Mouse (Mus musculus) myocyte (in vitro differentiated cells): ENCODE data around the gene Usp29. TPM values are rescaled to one million over a fixed set of nuclear protein-coding genes. Genes with fewer than 3 reads are reported as not detected.
"Not testable (repeated sequence)": the region's sequence is repeated elsewhere in the genome, so short reads cannot be mapped to it uniquely, and the experiment has no call there.

ENCODE experiments used
- H3K27me3 ChIP-seq: one replicate; pipeline ENCODE4 v1.6.1; 2011; ENCODE audit not compliant: control insufficient read depth, insufficient read depth, insufficient read length
- H3K36me3 ChIP-seq: one replicate; pipeline ENCODE4 v1.6.1; 2011; ENCODE audit not compliant: control insufficient read depth, insufficient read depth
- H3K4me2 ChIP-seq: one replicate; pipeline ENCODE4 v1.6.1; 2011; ENCODE audit warnings: low read depth, control low read depth
- H3K4me3 ChIP-seq: one replicate; pipeline ENCODE4 v1.5.1; 2011; ENCODE audit warnings: mild to moderate bottlenecking, control low read depth, moderate library complexity
- H3K79me2 ChIP-seq: one replicate; pipeline ENCODE4 v1.6.1; 2011; ENCODE audit not compliant: control insufficient read depth, insufficient read depth
- H3ac ChIP-seq: one replicate; pipeline ENCODE4 v1.6.1; 2011; ENCODE audit not compliant: control insufficient read depth, insufficient read length
- CEBPB ChIP-seq: IDR thresholded peaks from 2 replicates; pipeline ENCODE4 v1.6.1; 2011; ENCODE audit warnings: mild to moderate bottlenecking, moderate library complexity; ENCODE audit not compliant: poor library complexity, insufficient read depth, severe bottlenecking
- E2F4 ChIP-seq: IDR thresholded peaks from one replicate; pipeline ENCODE4 v1.6.1; 2011; ENCODE audit warnings: mild to moderate bottlenecking, control low read depth, moderate library complexity; ENCODE audit not compliant: insufficient read depth
- MAX ChIP-seq: IDR thresholded peaks from one replicate; pipeline ENCODE4 v1.6.1; 2011; ENCODE audit warnings: low read depth, mild to moderate bottlenecking, control low read depth
- MYOD1 ChIP-seq, 3 experiments: IDR thresholded peaks; one replicate each; pipeline ENCODE4 v1.6.1; 2011; ENCODE audit warnings: control low read depth in 2 of 3, low read depth in 2 of 3, mild to moderate bottlenecking in 2 of 3, moderate library complexity in 1 of 3; ENCODE audit not compliant: insufficient read length in 2 of 3, control insufficient read depth in 1 of 3
- MYOG ChIP-seq, 3 experiments: IDR thresholded peaks; one replicate each; pipeline ENCODE4 v1.6.1; 2011; ENCODE audit warnings: control low read depth in 2 of 3, low read depth in 2 of 3, mild to moderate bottlenecking in 2 of 3; ENCODE audit not compliant: insufficient read length in 2 of 3, control insufficient read depth in 1 of 3, insufficient read depth in 1 of 3
- POLR2A ChIP-seq: IDR thresholded peaks from one replicate; pipeline ENCODE4 v1.6.1; 2011; ENCODE audit warnings: low read depth, mild to moderate bottlenecking, control low read depth, moderate library complexity; ENCODE audit not compliant: insufficient read length
- POLR2AphosphoS2 ChIP-seq: IDR thresholded peaks from one replicate; pipeline ENCODE4 v1.6.1; 2011; ENCODE audit warnings: low read depth, control low read depth; ENCODE audit not compliant: insufficient read length
- REST ChIP-seq: IDR thresholded peaks from one replicate; pipeline ENCODE4 v1.6.1; 2011; ENCODE audit warnings: mild to moderate bottlenecking, control low read depth, moderate library complexity; ENCODE audit not compliant: insufficient read depth, insufficient read length
- TCF12 ChIP-seq: IDR thresholded peaks from one replicate; pipeline ENCODE4 v1.6.1; 2011; ENCODE audit warnings: mild to moderate bottlenecking, control low read depth; ENCODE audit not compliant: poor library complexity, insufficient read depth, severe bottlenecking
- TCF3 ChIP-seq: IDR thresholded peaks from one replicate; pipeline ENCODE4 v1.6.1; 2011; ENCODE audit warnings: low read depth, control low read depth; ENCODE audit not compliant: insufficient read length
- USF1 ChIP-seq: IDR thresholded peaks from one replicate; pipeline ENCODE4 v1.6.1; 2011; ENCODE audit warnings: low read depth, mild to moderate bottlenecking, control low read depth, moderate library complexity
- polyA plus RNA-seq: library from polyadenylated mRNA; unstranded; fragments of >200 nt; fragmentation: generic; extraction: Trizol; gene quantifications from one replicate; pipeline ENCODE4 v1.2.1, GENCODE M21; 2012; ENCODE audit warnings: missing spikeins

Usp29 gene
- polyA plus RNA-seq, 1 experiment: 1.1 TPM

DNA sequence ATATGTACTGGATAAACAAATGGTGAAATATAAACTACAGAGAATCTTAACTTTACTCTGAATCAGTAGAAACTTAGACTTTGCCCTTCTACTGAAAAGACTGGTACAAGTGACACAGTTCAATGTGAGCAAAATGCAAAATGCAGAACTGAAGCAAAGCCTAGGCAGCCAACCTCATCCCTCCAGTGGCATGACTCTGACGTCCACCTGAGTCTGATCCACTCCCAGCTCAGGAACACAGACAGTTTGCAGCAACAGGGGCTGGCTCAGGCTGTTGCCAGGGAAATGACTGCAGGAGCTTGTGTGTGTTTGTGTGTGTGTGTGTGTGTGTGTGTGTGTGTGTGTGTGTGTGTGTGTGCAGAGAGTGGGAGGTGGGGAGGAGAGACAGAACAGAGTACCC lies 147.8 kb downstream of the Usp29 start:
- no peaks in the 10 kb centered on the region for H3K79me2 ChIP-seq
- no peak overlapping the region for H3K4me2 ChIP-seq
- no peaks in the 10 kb centered on the region for H3K27me3 ChIP-seq
- H3ac ChIP-seq: no peak overlapping the region
- no peaks in the 10 kb centered on the region for H3K36me3 ChIP-seq
- TF ChIP-seq MAX (no peak), TCF12 (no peak), TCF3 (no peak), REST (no peak), POLR2AphosphoS2 (no peak), USF1 (no peak), MYOD1 (IDR thresholded peaks at IDR 0.05; ENCODE audit: control insufficient read depth in 1 of 3, insufficient read length in 2 of 3, low read depth in 2 of 3) (no peak), POLR2A (no peak)
- no peak overlapping the region for H3K4me3 ChIP-seq

DNA sequence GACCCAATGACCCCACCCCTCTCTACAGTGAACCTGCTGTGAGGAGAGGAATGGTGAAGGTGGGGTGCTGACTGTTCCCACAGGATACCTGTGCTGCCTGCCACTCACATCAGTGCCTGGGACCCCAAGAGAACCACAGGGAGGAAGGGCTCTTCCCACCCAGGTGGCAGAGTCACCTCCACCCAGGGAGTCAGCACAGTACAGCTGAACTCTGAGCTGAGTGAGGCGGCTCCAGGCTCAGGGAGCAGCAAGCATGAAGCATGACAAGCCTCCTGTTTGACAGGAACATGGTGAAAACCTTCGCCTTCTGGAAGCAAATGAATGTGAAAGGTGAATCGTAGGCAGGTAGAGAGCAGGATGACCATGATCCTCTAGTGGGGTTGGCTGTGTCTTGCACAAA lies 148.5 kb downstream of the Usp29 start:
- not testable (repeated sequence) for H3K4me3 ChIP-seq, H3K36me3 ChIP-seq, H3K79me2 ChIP-seq, H3K4me2 ChIP-seq, H3ac ChIP-seq, H3K27me3 ChIP-seq

DNA sequence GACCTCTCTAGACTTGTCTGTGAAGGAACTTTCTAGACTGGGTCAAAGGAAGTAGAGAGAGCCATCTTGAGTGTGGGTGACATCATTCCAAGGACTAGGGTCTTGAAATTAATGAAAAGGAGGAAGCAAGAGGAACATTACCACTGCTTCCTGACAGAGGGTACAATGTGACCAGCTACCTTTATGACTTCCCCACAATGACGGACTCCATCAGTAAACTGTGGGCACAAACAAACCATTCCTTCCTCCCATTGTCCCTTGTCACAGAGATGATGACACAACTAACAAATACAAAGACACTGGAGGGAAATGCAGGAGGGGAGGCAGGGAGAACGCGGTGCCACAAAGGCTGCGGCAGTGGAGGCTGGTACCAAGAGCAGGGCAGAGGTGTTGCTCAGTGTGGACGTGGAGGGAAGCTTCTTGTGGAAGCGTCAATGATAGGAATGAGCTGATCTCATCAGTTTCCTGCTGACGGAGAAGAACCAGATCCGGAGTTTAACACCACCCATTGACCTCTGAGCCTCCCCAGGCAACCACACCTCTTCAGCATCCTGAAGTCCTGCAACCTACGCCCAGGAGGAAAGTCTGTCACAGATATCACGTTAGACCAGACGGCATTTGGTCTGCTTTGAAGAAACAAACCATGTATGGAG lies 149.3 kb downstream of the Usp29 start:
- H3K36me3 ChIP-seq: no peaks in the 10 kb centered on the region
- H3K79me2 ChIP-seq: no peaks in the 10 kb centered on the region
- no peaks in the 10 kb centered on the region for H3K27me3 ChIP-seq
- TF ChIP-seq TCF3 (no peak), MYOG (IDR thresholded peaks at IDR 0.05; ENCODE audit: control insufficient read depth in 1 of 3, insufficient read depth in 1 of 3, insufficient read length in 2 of 3, low read depth in 2 of 3) (no peak), CEBPB (no peak), USF1 (no peak), REST (no peak), E2F4 (no peak), MYOD1 (IDR thresholded peaks at IDR 0.05; ENCODE audit: control insufficient read depth in 1 of 3, insufficient read length in 2 of 3, low read depth in 2 of 3) (no peak), MAX (no peak), POLR2A (no peak)
- no peak overlapping the region for H3ac ChIP-seq
- no peak overlapping the region for H3K4me3 ChIP-seq
- H3K4me2 ChIP-seq: no peak overlapping the region

DNA sequence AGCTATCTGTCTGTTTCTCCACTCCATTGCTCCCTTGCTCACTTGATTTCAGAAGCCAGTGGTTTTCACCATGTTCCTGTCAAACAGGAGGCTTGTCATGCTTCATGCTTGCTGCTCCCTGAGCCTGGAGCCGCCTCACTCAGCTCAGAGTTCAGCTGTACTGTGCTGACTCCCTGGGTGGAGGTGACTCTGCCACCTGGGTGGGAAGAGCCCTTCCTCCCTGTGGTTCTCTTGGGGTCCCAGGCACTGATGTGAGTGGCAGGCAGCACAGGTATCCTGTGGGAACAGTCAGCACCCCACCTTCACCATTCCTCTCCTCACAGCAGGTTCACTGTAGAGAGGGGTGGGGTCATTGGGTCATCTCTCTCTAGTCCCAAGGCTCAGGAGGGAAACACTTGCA lies 150.5 kb downstream of the Usp29 start:
- not testable (repeated sequence) for H3ac ChIP-seq

DNA sequence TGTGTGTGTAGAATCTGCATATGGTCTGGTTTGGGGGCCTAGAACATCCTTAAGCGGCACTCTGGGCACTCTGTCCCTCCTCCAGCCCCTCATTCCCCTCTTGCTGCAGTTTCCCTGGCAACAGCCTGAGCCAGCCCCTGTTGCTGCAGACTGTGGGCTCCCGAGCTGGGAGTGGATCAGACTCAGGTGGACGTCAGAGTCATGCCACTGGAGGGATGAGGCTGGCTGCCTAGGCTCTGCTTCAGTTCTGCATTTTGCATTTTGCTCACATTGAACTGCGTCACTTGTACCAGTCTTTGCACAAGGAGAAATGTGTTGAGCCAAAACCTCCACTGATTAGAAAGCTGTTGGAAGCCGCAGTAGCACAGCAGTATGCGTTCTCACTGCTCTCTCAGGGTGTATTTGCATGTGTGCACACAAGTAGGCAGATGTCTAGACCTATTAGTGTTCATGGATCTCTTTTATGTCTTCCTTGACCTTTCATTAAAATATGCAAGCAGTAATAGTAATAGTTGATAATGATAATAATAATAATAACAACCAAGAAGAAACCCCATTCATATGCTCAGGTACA lies 151.2 kb downstream of the Usp29 start:
- H3K36me3 ChIP-seq: no peaks in the 10 kb centered on the region
- no peaks in the 10 kb centered on the region for H3K79me2 ChIP-seq
- H3K27me3 ChIP-seq: no peaks in the 10 kb centered on the region
- H3K4me3 ChIP-seq: no peak overlapping the region
- H3ac ChIP-seq: no peak overlapping the region
- TF ChIP-seq CEBPB (no peak), POLR2AphosphoS2 (no peak), MAX (no peak), USF1 (no peak), TCF3 (no peak), MYOG (IDR thresholded peaks at IDR 0.05; ENCODE audit: control insufficient read depth in 1 of 3, insufficient read depth in 1 of 3, insufficient read length in 2 of 3, low read depth in 2 of 3) (no peak), E2F4 (no peak), TCF12 (no peak), MYOD1 (IDR thresholded peaks at IDR 0.05; ENCODE audit: control insufficient read depth in 1 of 3, insufficient read length in 2 of 3, low read depth in 2 of 3) (no peak), REST (no peak), POLR2A (no peak)
- no peak overlapping the region for H3K4me2 ChIP-seq

More for the DNA sequence above, 150.5 kb downstream of the Usp29 start:
- H3K4me2 ChIP-seq, H3K79me2 ChIP-seq, H3K4me3 ChIP-seq, H3K27me3 ChIP-seq, H3K36me3 ChIP-seq: not testable (repeated sequence)
